Mouse (Mus musculus): ENCODE measurements around the gene Nrp1.

DNA sequence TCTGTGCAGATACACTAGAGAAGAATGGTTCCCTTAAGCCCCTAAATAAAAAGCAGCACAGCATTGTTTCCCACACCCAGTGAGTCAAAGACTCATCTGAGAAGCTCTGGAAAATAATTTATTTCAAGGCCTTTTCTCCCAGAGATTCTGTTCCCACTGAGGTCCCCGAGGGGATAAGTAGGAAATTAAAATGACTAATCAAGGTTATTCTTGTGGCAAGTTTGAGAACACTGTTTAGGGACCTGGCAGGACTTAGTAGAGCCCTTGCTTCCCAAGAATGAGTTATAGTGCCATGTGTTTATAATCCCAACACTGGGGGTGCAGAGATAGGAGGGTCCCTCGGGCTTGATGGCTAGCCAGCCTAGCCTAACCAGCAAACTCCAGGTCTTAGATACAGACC lies 127.6 kb downstream of the Nrp1 start:
- TF ChIP-seq ZC3H11A (IDR thresholded peaks at IDR 0.05; ENCODE audit: borderline replicate concordance, low read depth, low read length) (no peak), CHD2 (IDR thresholded peaks at IDR 0.05; ENCODE audit: low read depth, low read length) (no peak), HCFC1 (IDR thresholded peaks at IDR 0.05; ENCODE audit: borderline replicate concordance, insufficient read depth, low read length) (no peak)
